In the genomic region with DNA sequence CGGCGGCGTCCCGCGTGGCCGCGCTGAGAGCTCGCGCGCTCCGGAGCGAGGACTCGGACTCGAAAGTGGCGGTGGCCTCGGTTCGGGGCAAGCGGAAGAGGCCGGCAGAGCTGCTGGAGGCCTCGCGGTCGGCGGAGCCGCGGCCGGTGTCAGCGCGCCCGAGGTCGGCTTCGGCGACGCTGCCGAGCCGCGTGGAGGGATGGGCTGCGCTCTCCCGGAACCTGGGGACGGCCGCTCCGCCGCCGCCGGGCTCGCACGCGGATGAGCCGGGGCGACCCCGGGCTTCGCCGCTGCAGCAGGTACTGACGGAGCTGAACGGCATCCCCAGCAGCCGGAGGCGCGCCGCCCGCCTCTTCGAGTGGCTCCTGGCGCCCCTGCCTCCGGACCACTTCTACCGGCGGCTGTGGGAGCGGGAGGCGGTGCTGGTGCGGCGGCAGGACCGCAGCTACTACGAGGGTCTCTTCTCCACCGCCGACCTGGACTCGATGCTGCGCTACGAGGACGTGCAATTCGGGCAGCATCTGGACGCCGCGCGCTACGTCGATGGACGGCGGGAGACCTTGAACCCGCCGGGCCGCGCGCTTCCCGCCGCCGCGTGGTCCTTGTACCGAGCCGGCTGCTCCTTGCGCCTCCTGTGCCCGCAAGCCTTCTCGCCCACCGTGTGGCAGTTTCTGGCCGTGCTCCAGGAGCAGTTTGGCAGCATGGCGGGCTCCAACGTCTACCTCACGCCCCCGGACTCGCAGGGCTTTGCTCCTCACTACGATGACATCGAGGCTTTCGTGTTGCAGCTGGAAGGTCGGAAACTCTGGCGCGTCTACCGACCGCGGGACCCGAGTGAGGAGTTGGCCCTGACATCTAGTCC, we compare ENCODE assay signal across 8 mouse cellular contexts. TPM values are rescaled to one million over a fixed set of nuclear protein-coding genes. Genes with fewer than 3 reads are reported as not detected.
DNase-seq lines count a peak whose midpoint lies in the region; ATAC-seq lines count a peak whose summit lies in the region.

No protein-coding gene starts in this region.

- H3K36me3 ChIP-seq in forebrain, embryonic 12.5 days (replicated peaks): peaks cover 27% of the 10 kb centered on the region
- H3K36me3 ChIP-seq in hindbrain, embryonic 12.5 days: 0 out of 2 replicates have a peak, but pooled peaks cover 7% of the 10 kb centered on the region
- H3K36me3 ChIP-seq in midbrain, embryonic 10.5 days: peaks cover 44% of the 10 kb centered on the region

- H3K27me3 ChIP-seq in forebrain, embryonic 12.5 days: no peaks in the 10 kb centered on the region
- H3K27me3 ChIP-seq in hindbrain, embryonic 12.5 days: no peaks in the 10 kb centered on the region
- no peaks in the 10 kb centered on the region for H3K27me3 ChIP-seq in midbrain, embryonic 10.5 days (ENCODE audit: low read depth, poor library complexity, severe bottlenecking)

- peak overlapping the region; percentile 93 for H3K4me3 ChIP-seq in forebrain, embryonic 12.5 days (replicated peaks)
- H3K4me3 ChIP-seq in hindbrain, embryonic 12.5 days: peak overlapping the region; percentile 90
- peak overlapping the region; percentile 88 for H3K4me3 ChIP-seq in midbrain, embryonic 10.5 days

- WGBS in forebrain, embryonic 12.5 days: under 1% methylated on average over 116 of the region's 116 CpGs
- under 1% methylated on average over 112 of the region's 116 CpGs for WGBS in hindbrain, embryonic 12.5 days
- WGBS in midbrain, embryonic 10.5 days: under 1% methylated on average over 111 of the region's 116 CpGs

- peak overlapping the region; percentile 91 for H3K4me2 ChIP-seq in forebrain, embryonic 12.5 days
- peak overlapping the region; percentile 77 for H3K4me2 ChIP-seq in hindbrain, embryonic 12.5 days (replicated peaks)

- peak overlapping the region; percentile 90 for H3K9ac ChIP-seq in forebrain, embryonic 12.5 days
- H3K9ac ChIP-seq in hindbrain, embryonic 12.5 days: peak overlapping the region; percentile 88

- intact Hi-C loops in left cerebral cortex, postnatal 10 days (cut with DNase I): no loop called here

- H3K4me1 ChIP-seq in forebrain, embryonic 12.5 days: peaks cover 31% of the 10 kb centered on the region
- peaks cover 28% of the 10 kb centered on the region for H3K4me1 ChIP-seq in hindbrain, embryonic 12.5 days
- H3K4me1 ChIP-seq in midbrain, embryonic 10.5 days: peaks cover 39% of the 10 kb centered on the region

- H3K9me3 ChIP-seq in forebrain, embryonic 12.5 days: no peaks in the 10 kb centered on the region
- H3K9me3 ChIP-seq in hindbrain, embryonic 12.5 days (replicated peaks): no peaks in the 10 kb centered on the region
- H3K9me3 ChIP-seq in midbrain, embryonic 10.5 days (replicated peaks): no peaks in the 10 kb centered on the region

- H3K27ac ChIP-seq in forebrain, embryonic 12.5 days: peak overlapping the region; percentile 87
- H3K27ac ChIP-seq in hindbrain, embryonic 12.5 days: peak overlapping the region; percentile 85
- peak overlapping the region; percentile 94 for H3K27ac ChIP-seq in midbrain, embryonic 10.5 days (replicated peaks)

- ATAC-seq in cerebellum, adult (ENCODE audit: insufficient number of reproducible peaks, low FRiP score, low TSS enrichment): peak; percentile 22; the same call in 1 of the 2 replicates
- ATAC-seq in forebrain, embryonic 12.5 days (ENCODE audit: low FRiP score): peak; percentile 66
- ATAC-seq in hindbrain, embryonic 12.5 days (ENCODE audit: low FRiP score): peak; percentile 52

- peak; percentile 18 for DNase-seq in kidney, adult 11 months
- DNase-seq in kidney, adult 9 months: no peak
- peak; percentile 55 to 84 for DNase-seq in left cerebral cortex, postnatal 10 days (ENCODE audit: extremely low spot score in 1 of 2, low spot score in 2 of 2)
- DNase-seq in midbrain, embryonic 10.5 days (ENCODE audit: low spot score): peak; percentile 66
- peak; percentile 39 to 44 for DNase-seq in right cerebral cortex, postnatal 36 days (ENCODE audit: low spot score in 2 of 2)

RNA-seq across cellular contexts. Expression of gene Riox1, which starts 0.7 kb away (rescaled TPM):
- polyA plus RNA-seq in forebrain, embryonic 12.5 days (2016; fragmentation: Nextera tagmentation; extraction: Ambion mirVana): 16.9 and 18.5 TPM in 2 replicates
- polyA plus RNA-seq in hindbrain, embryonic 12.5 days (2016; fragmentation: Nextera tagmentation; extraction: Ambion mirVana): 18.5 and 18.7 TPM in 2 replicates
- 10 to 100 TPM; 16.6 to 17.1 TPM for total RNA-seq in left cerebral cortex, postnatal 10 days (2021)
- polyA plus RNA-seq in midbrain, embryonic 10.5 days (2016; fragmentation: Nextera tagmentation; extraction: Ambion mirVana): 13.7 and 15.5 TPM in 2 replicates

RNA-seq across cellular contexts. Expression of gene Numb, which starts 29.3 kb away (rescaled TPM):
- 33.2 and 33.4 TPM in 2 replicates for polyA plus RNA-seq in forebrain, embryonic 12.5 days (2016; fragmentation: Nextera tagmentation; extraction: Ambion mirVana)
- polyA plus RNA-seq in hindbrain, embryonic 12.5 days (2016; fragmentation: Nextera tagmentation; extraction: Ambion mirVana): 30.8 and 31.5 TPM in 2 replicates
- total RNA-seq in left cerebral cortex, postnatal 10 days (2021): 10 to 100 TPM; 30.6 to 32.3 TPM
- 34.3 and 37.4 TPM in 2 replicates for polyA plus RNA-seq in midbrain, embryonic 10.5 days (2016; fragmentation: Nextera tagmentation; extraction: Ambion mirVana)

RNA-seq across cellular contexts. Expression of gene Heatr4, which starts 33.6 kb away (rescaled TPM):
- not detected in 2 replicates for polyA plus RNA-seq in forebrain, embryonic 12.5 days (2016; fragmentation: Nextera tagmentation; extraction: Ambion mirVana)
- polyA plus RNA-seq in hindbrain, embryonic 12.5 days (2016; fragmentation: Nextera tagmentation; extraction: Ambion mirVana): not detected in 2 replicates
- total RNA-seq in left cerebral cortex, postnatal 10 days (2021): not detected
- not detected in 2 replicates for polyA plus RNA-seq in midbrain, embryonic 10.5 days (2016; fragmentation: Nextera tagmentation; extraction: Ambion mirVana)

RNA-seq across cellular contexts. Expression of gene Acot2, which starts 36.6 kb away (rescaled TPM):
- 10.3 and 11.7 TPM in 2 replicates for polyA plus RNA-seq in forebrain, embryonic 12.5 days (2016; fragmentation: Nextera tagmentation; extraction: Ambion mirVana)
- polyA plus RNA-seq in hindbrain, embryonic 12.5 days (2016; fragmentation: Nextera tagmentation; extraction: Ambion mirVana): 16.1 and 18.0 TPM in 2 replicates
- total RNA-seq in left cerebral cortex, postnatal 10 days (2021): 1 to 10 TPM; 7.6 to 7.7 TPM
- 20.1 and 21.1 TPM in 2 replicates for polyA plus RNA-seq in midbrain, embryonic 10.5 days (2016; fragmentation: Nextera tagmentation; extraction: Ambion mirVana)

RNA-seq across cellular contexts. Expression of gene Acot1, which starts 58.2 kb away (rescaled TPM):
- 41.0 and 45.4 TPM in 2 replicates for polyA plus RNA-seq in forebrain, embryonic 12.5 days (2016; fragmentation: Nextera tagmentation; extraction: Ambion mirVana)
- 60.6 and 70.2 TPM in 2 replicates for polyA plus RNA-seq in hindbrain, embryonic 12.5 days (2016; fragmentation: Nextera tagmentation; extraction: Ambion mirVana)
- 10 to 100 TPM; 18.6 to 20.2 TPM for total RNA-seq in left cerebral cortex, postnatal 10 days (2021)
- polyA plus RNA-seq in midbrain, embryonic 10.5 days (2016; fragmentation: Nextera tagmentation; extraction: Ambion mirVana): 46.6 and 52.5 TPM in 2 replicates
